Mouse (Mus musculus) bone marrow, adult 2 months (tissue): ENCODE data around the gene Tyk2. TPM values are rescaled to one million over a fixed set of nuclear protein-coding genes. Genes with fewer than 3 reads are reported as not detected.

Experiments used
- H3K27ac ChIP-seq: fragments of 200-500 bp; 2 replicates; pipeline ENCODE4 v1.5.1; 2012; ENCODE audit warnings: low read depth, mild to moderate bottlenecking, control low read depth, inconsistent platforms, low read length; ENCODE audit not compliant: control insufficient read depth, poor library complexity, insufficient read depth
- H3K4me1 ChIP-seq: fragments of 200-500 bp; 2 replicates; pipeline ENCODE4 v1.6.1; 2011; ENCODE audit warnings: low read length; ENCODE audit not compliant: control insufficient read depth, insufficient read depth
- H3K4me3 ChIP-seq: fragments of 200-500 bp; replicated peaks from 2 replicates; pipeline ENCODE3; 2011; ENCODE audit warnings: mild to moderate bottlenecking, low read depth, low read length, control low read depth; ENCODE audit not compliant: control insufficient read depth
- CTCF ChIP-seq: fragments of 200-500 bp; IDR thresholded peaks from 2 replicates; pipeline ENCODE4 v1.5.1; 2011; ENCODE audit warnings: low read length, control low read depth; ENCODE audit not compliant: control insufficient read depth, insufficient read depth
- POLR2A ChIP-seq: fragments of 200-500 bp; IDR thresholded peaks from 2 replicates; pipeline ENCODE4 v1.6.1; 2011; ENCODE audit warnings: low read depth, mild to moderate bottlenecking, control low read depth, low read length, borderline replicate concordance; ENCODE audit not compliant: control insufficient read depth
- WGBS: fragments of 180-500 bp; shearing (Covaris S2); methylation state at CpG from one replicate; pipeline ENCODE4 v1.1.7; 2018; 5-methylcytosine and 5-hydroxymethylcytosine counted together
- polyA plus RNA-seq: library from polyadenylated mRNA; stranded (reverse); fragments of >200 nt; gene quantifications from 2 replicates; pipeline ENCODE4 v1.2.4, GENCODE M21; 2011; ENCODE audit warnings: low replicate concordance; ENCODE audit not compliant: missing spikeins, insufficient read depth, insufficient read length

Tyk2 gene
- polyA plus RNA-seq, 1 experiment = 27.9 TPM

DNA sequence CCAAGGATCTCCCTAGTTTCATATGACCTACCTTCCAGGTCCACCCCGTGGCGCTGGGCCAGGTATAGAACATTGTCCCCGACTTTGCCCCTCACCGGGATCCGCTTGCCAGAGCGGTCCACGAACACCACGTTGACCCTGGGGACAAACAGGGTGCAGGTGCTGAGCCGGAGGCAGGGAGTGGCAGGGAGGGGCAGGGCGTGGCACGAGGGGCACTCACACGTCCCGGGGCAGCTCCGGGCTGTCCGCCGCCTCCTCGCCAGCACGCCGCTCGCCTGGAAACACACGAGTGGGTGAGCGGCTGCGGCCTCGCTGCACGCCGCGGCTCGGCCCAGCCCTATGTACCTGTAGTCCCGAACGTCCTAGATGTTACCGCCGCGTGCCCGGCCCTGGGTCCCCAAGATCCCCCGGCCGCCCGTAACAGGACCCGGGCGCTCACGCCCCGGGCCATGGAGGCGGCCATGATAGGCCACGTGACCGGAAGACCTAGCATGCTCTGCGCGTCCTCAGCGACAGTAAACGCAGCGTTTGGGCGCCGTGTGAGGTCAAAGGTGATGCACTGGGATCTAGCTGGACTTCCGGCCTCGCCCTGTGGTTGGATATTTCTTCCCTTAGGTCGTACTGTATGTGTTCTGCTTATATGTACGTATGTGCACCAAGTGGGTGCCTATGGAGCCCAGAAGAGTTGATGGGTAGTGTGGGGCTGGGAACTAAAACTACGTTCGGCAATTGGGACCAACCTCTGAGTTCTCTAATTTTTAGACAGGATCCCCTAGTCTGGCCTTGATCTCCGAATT is 57.8 kb downstream of the Tyk2 start, which contains the start of the genes Gm49373 and Fdx1l:
Gene Gm49373, minus strand, starts transcription at position 53 of the 797 bp plus-strand sequence.
Gene Fdx1l, minus strand, starts transcription at position 571 of the 797 bp plus-strand sequence.
- TF ChIP-seq CTCF (no peak), POLR2A (peak; percentile 68; the same call in 1 of the 2 replicates)
- H3K27ac ChIP-seq = peak within 1 kb of the TSS; percentile 19; the same call in 1 of the 2 replicates
- under 1% methylated on average over 58 of the region's 58 CpGs for WGBS
- H3K4me1 ChIP-seq = no peaks in the 10 kb centered on the region; the same call in 1 of the 2 replicates
- peak within 1 kb of the TSS; percentile 89 for H3K4me3 ChIP-seq

DNA sequence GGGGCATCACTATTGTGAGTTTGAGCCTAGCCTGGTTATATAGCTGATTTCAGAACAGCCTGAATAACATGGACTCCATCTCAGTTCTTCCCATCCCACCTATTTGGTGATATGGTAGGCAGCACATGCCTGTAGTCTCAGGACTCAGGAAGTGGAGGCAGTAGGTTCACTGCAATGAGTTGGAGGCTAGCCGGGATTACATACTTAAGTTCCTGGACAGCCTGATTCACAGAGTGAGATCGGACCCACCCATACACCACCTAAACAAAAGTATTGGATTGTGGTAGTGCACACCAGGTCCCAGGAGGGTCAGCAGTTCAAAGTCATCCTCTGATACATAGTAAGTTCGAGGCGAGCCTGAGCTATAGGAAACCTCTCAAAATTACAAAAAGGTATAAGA is 58.4 kb downstream of the Tyk2 start:
- Histone ChIP-seq H3K4me1 (no peaks in the 10 kb centered on the region; the same call in 1 of the 2 replicates), H3K27ac (no peak overlapping the region), H3K4me3 (peak overlapping the region; percentile 89)
- no peak for TF ChIP-seq POLR2A
- TF ChIP-seq CTCF = no peak
- 5% methylated on average over 4 of the region's 4 CpGs for WGBS

DNA sequence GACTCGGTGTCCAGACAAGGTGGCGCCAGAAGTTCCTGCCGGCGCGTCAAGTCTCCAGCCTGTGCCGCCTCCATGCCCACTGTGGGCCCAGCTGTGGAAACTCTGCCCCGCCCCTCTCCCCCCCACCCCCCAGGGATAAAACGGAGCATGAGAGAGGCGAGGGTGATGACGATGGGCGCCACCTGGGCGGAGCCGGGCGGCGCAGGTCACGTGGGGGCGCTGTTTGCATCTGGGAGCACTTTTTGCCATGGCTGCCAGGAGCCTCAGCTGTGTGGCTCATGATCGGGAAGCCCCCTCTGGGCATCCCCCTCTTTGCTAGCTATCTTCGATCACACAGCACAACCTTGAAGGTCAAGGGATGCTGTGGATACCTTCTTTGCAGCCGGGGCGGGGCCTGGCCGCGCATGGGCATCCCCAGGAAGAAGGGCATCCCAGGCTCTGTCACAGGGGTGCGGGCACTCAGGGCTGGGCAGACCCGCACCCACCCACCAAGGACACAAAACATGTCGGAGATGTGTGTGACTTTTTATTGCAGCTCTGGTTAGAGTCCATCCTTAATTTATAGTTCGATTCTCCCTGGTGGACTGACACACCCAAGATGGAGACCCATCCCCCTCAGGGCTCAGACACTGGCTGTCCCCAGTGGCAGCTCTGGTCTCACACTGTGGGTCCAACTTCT is 63.9 kb downstream of the Tyk2 start, which contains the start of gene Zglp1:
Gene Zglp1, minus strand, starts transcription at position 88 of the 679 bp plus-strand sequence.
- TF ChIP-seq POLR2A (no peak), CTCF (no peak)
- Histone ChIP-seq H3K27ac (no peak within 1 kb of the TSS), H3K4me3 (no peak within 1 kb of the TSS), H3K4me1 (no peaks in the 10 kb centered on the region; the same call in 1 of the 2 replicates)
- WGBS = 92% methylated on average over 27 of the region's 27 CpGs

DNA sequence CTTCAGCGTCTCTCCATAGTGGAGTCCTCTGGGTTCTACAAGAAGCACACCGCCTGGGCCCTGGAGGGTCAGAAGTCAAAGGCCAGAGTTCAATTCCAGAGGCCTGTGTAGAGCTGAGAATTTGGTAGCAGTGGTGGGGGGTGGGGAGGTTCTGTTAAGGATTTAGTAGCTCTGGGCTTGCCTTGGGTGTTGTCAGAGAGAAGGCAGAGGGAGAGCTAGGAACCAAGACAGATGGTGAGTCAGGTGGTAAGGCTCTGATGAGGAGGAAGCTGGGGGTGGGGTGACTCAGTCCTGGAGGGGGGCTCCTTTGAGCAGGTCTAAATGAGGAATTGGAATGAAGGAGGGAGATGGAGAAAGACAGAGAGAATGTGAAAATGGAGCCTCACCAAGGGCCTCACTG is 68.1 kb downstream of the Tyk2 start:
- H3K27ac ChIP-seq = no peak overlapping the region
- H3K4me1 ChIP-seq = no peaks in the 10 kb centered on the region
- TF ChIP-seq CTCF (no peak), POLR2A (no peak)
- 92% methylated on average over 2 of the region's 2 CpGs for WGBS
- H3K4me3 ChIP-seq = no peak overlapping the region

Other genes starting within 250 kb of the Tyk2 start
- gene Ppan, start 243.1 kb downstream of the Tyk2 start, polyA plus RNA-seq = 41.9 and 69.7 TPM in 2 replicates
- gene Eif3g, start 232.6 kb downstream of the Tyk2 start, polyA plus RNA-seq = 62.7 and 99.1 TPM in 2 replicates
- 83.7 and 98.4 TPM in 2 replicates for gene Dnmt1, start 171.4 kb downstream of the Tyk2 start, polyA plus RNA-seq
- gene S1pr2, start 154.5 kb downstream of the Tyk2 start, polyA plus RNA-seq = 0.84 and 2.2 TPM in 2 replicates
- gene Mrpl4, start 128.5 kb downstream of the Tyk2 start, polyA plus RNA-seq = 13.8 and 27.4 TPM in 2 replicates
- 4.4 and 15.3 TPM in 2 replicates for gene Icam1, start 115.3 kb downstream of the Tyk2 start, polyA plus RNA-seq
- 31.6 and 34.0 TPM in 2 replicates for gene Icam4, start 101.9 kb downstream of the Tyk2 start, polyA plus RNA-seq
- 1.5 and 1.7 TPM in 2 replicates for gene Icam5, start 99.2 kb downstream of the Tyk2 start, polyA plus RNA-seq
- gene Zglp1, start 64.2 kb downstream of the Tyk2 start, polyA plus RNA-seq = not detected in 2 replicates
- 1.7 TPM in 1 of 2 replicates, not detected in the other for gene Gm49373, start 58.1 kb downstream of the Tyk2 start, polyA plus RNA-seq
- gene Fdx1l, start 57.6 kb downstream of the Tyk2 start, polyA plus RNA-seq = 15.2 and 41.9 TPM in 2 replicates
- 2.5 and 4.9 TPM in 2 replicates for gene Gm38431, start 39.2 kb downstream of the Tyk2 start, polyA plus RNA-seq
- 9.6 and 20.5 TPM in 2 replicates for gene Raver1, start 39.2 kb downstream of the Tyk2 start, polyA plus RNA-seq
- gene Cdc37, start 18.7 kb upstream of the Tyk2 start, polyA plus RNA-seq = 29.6 and 51.1 TPM in 2 replicates
- 6.5 and 7.9 TPM in 2 replicates for gene Pde4a, start 34.5 kb upstream of the Tyk2 start, polyA plus RNA-seq
- 24.7 and 35.1 TPM in 2 replicates for gene Keap1, start 108.1 kb upstream of the Tyk2 start, polyA plus RNA-seq
- 0.65 and 1.00 TPM in 2 replicates for gene S1pr5, start 117.2 kb upstream of the Tyk2 start, polyA plus RNA-seq
- gene Atg4d, start 134.1 kb upstream of the Tyk2 start, polyA plus RNA-seq = 42.9 and 74.7 TPM in 2 replicates
- gene Kri1, start 156.7 kb upstream of the Tyk2 start, polyA plus RNA-seq = 50.1 and 105 TPM in 2 replicates
- gene Cdkn2d, start 160.2 kb upstream of the Tyk2 start, polyA plus RNA-seq = 84.1 and 99.0 TPM in 2 replicates
- 1.8 TPM in 1 of 2 replicates, not detected in the other for gene Ap1m2, start 181.1 kb upstream of the Tyk2 start, polyA plus RNA-seq
- 57.3 and 106 TPM in 2 replicates for gene Slc44a2, start 189.5 kb upstream of the Tyk2 start, polyA plus RNA-seq
- 24.2 and 40.1 TPM in 2 replicates for gene Ilf3, start 236.6 kb upstream of the Tyk2 start, polyA plus RNA-seq